Mouse (Mus musculus) forebrain, embryonic 13.5 days (tissue): Measurements from ENCODE around the gene Cdkn1b. TPM values are rescaled to one million over a fixed set of nuclear protein-coding genes. Genes with fewer than 3 reads are reported as not detected.

Experiments
- ATAC-seq: fragments of 200-750 bp; cut with Nextera tagmentation; 2 replicates; pipeline ENCODE4 v1.8.0; 2017
- H3K27ac ChIP-seq: fragments of 300-500 bp; sonication (generic); 2 replicates; pipeline ENCODE4 v1.5.1; 2015; ENCODE audit warnings: inconsistent platforms, mild to moderate bottlenecking, moderate library complexity
- H3K27me3 ChIP-seq: fragments of 300-500 bp; sonication (generic); 2 replicates; pipeline ENCODE4 v1.6.1; 2015; ENCODE audit warnings: mild to moderate bottlenecking, inconsistent platforms
- H3K36me3 ChIP-seq: fragments of 300-500 bp; sonication (generic); 2 replicates; pipeline ENCODE4 v1.6.1; 2015; ENCODE audit warnings: mild to moderate bottlenecking, inconsistent platforms; ENCODE audit not compliant: poor library complexity, severe bottlenecking
- H3K4me1 ChIP-seq: fragments of 300-500 bp; sonication (generic); 2 replicates; pipeline ENCODE4 v1.6.1; 2015; ENCODE audit warnings: inconsistent platforms
- H3K4me2 ChIP-seq: fragments of 300-500 bp; sonication (generic); 2 replicates; pipeline ENCODE4 v1.6.1; 2015; ENCODE audit warnings: inconsistent platforms, mild to moderate bottlenecking, moderate library complexity
- H3K4me3 ChIP-seq: fragments of 300-500 bp; sonication (generic); 2 replicates; pipeline ENCODE4 v1.5.1; 2015; ENCODE audit warnings: mild to moderate bottlenecking, inconsistent platforms
- H3K9ac ChIP-seq: fragments of 300-500 bp; sonication (generic); 2 replicates; pipeline ENCODE4 v1.6.1; 2015; ENCODE audit warnings: mild to moderate bottlenecking, inconsistent platforms
- H3K9me3 ChIP-seq: fragments of 300-500 bp; sonication (generic); replicated peaks from 2 replicates; pipeline ENCODE4 v1.6.1; 2016; ENCODE audit warnings: inconsistent platforms
- WGBS: fragments of 180-500 bp; shearing (Covaris S2); methylation state at CpG from one replicate; pipeline ENCODE4 v1.1.7; 2015; 5-methylcytosine and 5-hydroxymethylcytosine counted together
- polyA plus RNA-seq: library from polyadenylated mRNA; unstranded; fragments of >200 nt; fragmentation: Nextera tagmentation; extraction: Ambion mirVana; gene quantifications from 2 replicates; pipeline ENCODE4 v1.2.1, GENCODE M21; 2015

The Cdkn1b gene
- polyA plus RNA-seq, 1 experiment from 2014 or later, result 58.5 TPM

- H3K4me3 ChIP-seq, result no peak overlapping the region
- H3K36me3 ChIP-seq, result peaks cover 3% of the 10 kb centered on the region; the same call in 1 of the 2 replicates
- peak; percentile 50 for ATAC-seq
- 26% methylated on average over 9 of the region's 9 CpGs for WGBS
- no peaks in the 10 kb centered on the region for H3K9me3 ChIP-seq
- H3K4me1 ChIP-seq, result peaks cover 38% of the 10 kb centered on the region
- peak overlapping the region; percentile 82 for H3K27ac ChIP-seq
- no peak overlapping the region for H3K4me2 ChIP-seq
- no peak overlapping the region for H3K9ac ChIP-seq
- H3K27me3 ChIP-seq, result 0 out of 2 replicates have a peak, but pooled peaks cover 2% of the 10 kb centered on the region
Measured at GRCm38 (mm10) chr6:134961858-134962517, 41.8 kb downstream of the Cdkn1b start.

- peak; percentile 78 for ATAC-seq
- Histone ChIP-seq H3K9ac (no peak overlapping the region), H3K4me1 (peaks cover 38% of the 10 kb centered on the region), H3K9me3 (no peaks in the 10 kb centered on the region), H3K4me2 (no peak overlapping the region), H3K4me3 (no peak overlapping the region), H3K36me3 (peaks cover 3% of the 10 kb centered on the region; the same call in 1 of the 2 replicates), H3K27me3 (0 out of 2 replicates have a peak, but pooled peaks cover 2% of the 10 kb centered on the region), H3K27ac (peak overlapping the region; percentile 82)
- WGBS, result 28% methylated on average over 5 of the region's 5 CpGs
Measured at GRCm38 (mm10) chr6:134962518-134962893, 42.3 kb downstream of the Cdkn1b start.

GRCm38 (mm10) chr6:134963910-134964309, 43.7 kb downstream of the Cdkn1b start:
- Histone ChIP-seq H3K27ac (peak overlapping the region; percentile 4; the same call in 1 of the 2 replicates), H3K9ac (no peak overlapping the region), H3K9me3 (no peaks in the 10 kb centered on the region), H3K4me1 (peaks cover 38% of the 10 kb centered on the region), H3K27me3 (0 out of 2 replicates have a peak, but pooled peaks cover 2% of the 10 kb centered on the region), H3K4me2 (no peak overlapping the region), H3K36me3 (no peaks in the 10 kb centered on the region), H3K4me3 (no peak overlapping the region)
- no peak for ATAC-seq
- 25% methylated on average over 2 of the region's 2 CpGs for WGBS

- WGBS, result 85% methylated on average over 5 of the region's 5 CpGs
- no peak overlapping the region for H3K27ac ChIP-seq
- H3K9ac ChIP-seq, result no peak overlapping the region
- H3K9me3 ChIP-seq, result no peaks in the 10 kb centered on the region
- H3K36me3 ChIP-seq, result no peaks in the 10 kb centered on the region
- no peak overlapping the region for H3K4me3 ChIP-seq
- no peak overlapping the region for H3K4me2 ChIP-seq
- peaks cover 18% of the 10 kb centered on the region for H3K4me1 ChIP-seq
- no peak for ATAC-seq
- no peaks in the 10 kb centered on the region for H3K27me3 ChIP-seq
Measured at GRCm38 (mm10) chr6:134966681-134967080, 46.5 kb downstream of the Cdkn1b start.

GRCm38 (mm10) chr6:134968326-134968725, 48.1 kb downstream of the Cdkn1b start:
- 86% methylated on average over 1 of the region's 1 CpGs for WGBS
- peaks cover 6% of the 10 kb centered on the region; the same call in 1 of the 2 replicates for H3K4me1 ChIP-seq

GRCm38 (mm10) chr6:134969498-134969897, 49.3 kb downstream of the Cdkn1b start:
- Histone ChIP-seq H3K4me1 (no peaks in the 10 kb centered on the region), H3K27me3 (no peaks in the 10 kb centered on the region), H3K9ac (no peak overlapping the region), H3K4me2 (no peak overlapping the region), H3K4me3 (no peak overlapping the region), H3K27ac (no peak overlapping the region), H3K9me3 (no peaks in the 10 kb centered on the region), H3K36me3 (no peaks in the 10 kb centered on the region)
- ATAC-seq, result no peak
- WGBS, result 95% methylated on average over 2 of the region's 2 CpGs

More at GRCm38 (mm10) chr6:134968326-134968725, 48.1 kb downstream of the Cdkn1b start:
- no peak overlapping the region for H3K9ac ChIP-seq
- no peak for ATAC-seq
- H3K36me3 ChIP-seq, result no peaks in the 10 kb centered on the region
- H3K4me2 ChIP-seq, result no peak overlapping the region
- no peaks in the 10 kb centered on the region for H3K27me3 ChIP-seq
- H3K4me3 ChIP-seq, result no peak overlapping the region
- no peak overlapping the region for H3K27ac ChIP-seq
- no peaks in the 10 kb centered on the region for H3K9me3 ChIP-seq

- no peak for ATAC-seq
- no peaks in the 10 kb centered on the region for H3K27me3 ChIP-seq
- H3K36me3 ChIP-seq, result no peaks in the 10 kb centered on the region
- no peak overlapping the region for H3K4me2 ChIP-seq
- H3K9me3 ChIP-seq, result no peaks in the 10 kb centered on the region
- no peak overlapping the region for H3K27ac ChIP-seq
- 60% methylated on average over 4 of the region's 4 CpGs for WGBS
- H3K4me1 ChIP-seq, result no peaks in the 10 kb centered on the region
- no peak overlapping the region for H3K9ac ChIP-seq
- H3K4me3 ChIP-seq, result no peak overlapping the region
Measured at GRCm38 (mm10) chr6:134972096-134972495, 51.9 kb downstream of the Cdkn1b start.

Other genes starting within 250 kb of the Cdkn1b start
- gene Dusp16, start 127.8 kb upstream of the Cdkn1b start, polyA plus RNA-seq, result 13.8 and 15.4 TPM in 2 replicates
- 2.5 and 2.6 TPM in 2 replicates for gene Crebl2, start 90.2 kb upstream of the Cdkn1b start, polyA plus RNA-seq
- 45.5 and 46.4 TPM in 2 replicates for gene Gpr19, start 21.8 kb upstream of the Cdkn1b start, polyA plus RNA-seq
- 3.5 and 3.6 TPM in 2 replicates for gene Apold1, start 61.3 kb downstream of the Cdkn1b start, polyA plus RNA-seq
- 93.9 and 101 TPM in 2 replicates for gene Ddx47, start 91.2 kb downstream of the Cdkn1b start, polyA plus RNA-seq
- 0.45 and 0.53 TPM in 2 replicates for gene Gprc5a, start 145.2 kb downstream of the Cdkn1b start, polyA plus RNA-seq
- gene Gprc5d, start 197.9 kb downstream of the Cdkn1b start, polyA plus RNA-seq, result not detected in 2 replicates